Mouse (Mus musculus) heart, adult 18-20 months (tissue): ENCODE data around the gene Zeb2. TPM values are rescaled to one million over a fixed set of nuclear protein-coding genes. Genes with fewer than 3 reads are reported as not detected.

Source experiments
- DNase-seq, 2 experiments: peaks; one replicate each; pipeline ENCODE4 v3.0.0; 2021 to 2022; ENCODE audit warnings: mixed read lengths in 1 of 2
- total RNA-seq, 2 experiments: library from RNA; stranded (reverse); gene quantifications; 2 replicates each; pipeline ENCODE4 v1.2.3; 2021

Zeb2 gene
- total RNA-seq, 2 experiments from 2014 or later: 34.4 to 44.2 TPM

DNA sequence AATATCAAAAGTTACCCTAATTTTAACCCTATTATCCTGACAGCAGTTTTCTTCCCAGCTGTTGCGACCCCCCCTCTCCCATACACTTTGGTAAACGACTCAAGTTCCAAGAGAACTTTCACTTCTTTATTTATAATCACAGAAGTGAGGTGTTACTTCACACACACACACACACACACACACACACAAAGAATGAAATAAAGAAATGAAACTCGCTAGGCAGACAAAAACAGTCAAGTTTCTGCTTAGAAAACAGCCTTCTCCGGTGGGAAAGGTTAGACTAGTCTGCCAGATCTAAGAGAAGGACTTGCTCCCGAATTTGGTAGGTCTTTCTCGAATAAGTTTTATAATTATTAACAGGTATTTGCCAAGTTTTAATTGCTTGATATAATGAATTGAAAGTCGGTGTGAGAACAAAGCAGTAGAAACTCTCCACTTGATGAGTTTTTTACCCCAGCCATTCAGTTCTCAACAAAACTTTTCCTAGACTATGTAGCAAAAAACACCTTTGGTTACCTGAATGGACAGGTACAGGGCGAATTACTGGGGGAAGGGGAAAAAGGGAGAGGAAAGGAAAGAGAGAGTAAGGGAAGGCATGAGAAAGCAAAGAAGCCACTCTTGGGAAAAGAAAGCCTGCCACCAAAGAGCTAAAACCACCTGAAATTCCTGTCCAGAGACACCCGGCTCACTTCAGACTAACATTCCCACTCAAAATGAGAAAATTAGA, 5.0 kb downstream of the Zeb2 start:
- peak; percentile 54 to 65 for DNase-seq

DNA sequence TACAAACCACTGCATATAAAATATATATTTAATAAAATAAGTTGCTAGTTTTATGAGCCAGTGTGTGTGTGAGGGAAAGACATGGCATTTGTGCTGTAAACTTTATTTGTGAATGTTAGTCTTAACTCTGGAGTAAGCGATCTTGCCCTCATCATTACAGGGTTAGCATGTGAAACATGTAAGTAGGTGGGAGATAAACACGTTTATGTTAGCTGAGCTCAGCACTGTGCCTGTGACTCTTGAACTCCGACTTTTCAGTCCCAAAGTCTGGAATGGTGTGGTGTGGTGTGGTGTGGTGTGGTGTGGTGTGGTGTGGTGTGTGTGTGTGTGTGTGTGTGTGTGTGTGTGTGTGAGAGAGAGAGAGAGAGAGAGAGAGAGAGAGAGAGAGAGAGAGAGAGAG, 5.6 kb downstream of the Zeb2 start:
- peak; percentile 26 to 67 for DNase-seq

DNA sequence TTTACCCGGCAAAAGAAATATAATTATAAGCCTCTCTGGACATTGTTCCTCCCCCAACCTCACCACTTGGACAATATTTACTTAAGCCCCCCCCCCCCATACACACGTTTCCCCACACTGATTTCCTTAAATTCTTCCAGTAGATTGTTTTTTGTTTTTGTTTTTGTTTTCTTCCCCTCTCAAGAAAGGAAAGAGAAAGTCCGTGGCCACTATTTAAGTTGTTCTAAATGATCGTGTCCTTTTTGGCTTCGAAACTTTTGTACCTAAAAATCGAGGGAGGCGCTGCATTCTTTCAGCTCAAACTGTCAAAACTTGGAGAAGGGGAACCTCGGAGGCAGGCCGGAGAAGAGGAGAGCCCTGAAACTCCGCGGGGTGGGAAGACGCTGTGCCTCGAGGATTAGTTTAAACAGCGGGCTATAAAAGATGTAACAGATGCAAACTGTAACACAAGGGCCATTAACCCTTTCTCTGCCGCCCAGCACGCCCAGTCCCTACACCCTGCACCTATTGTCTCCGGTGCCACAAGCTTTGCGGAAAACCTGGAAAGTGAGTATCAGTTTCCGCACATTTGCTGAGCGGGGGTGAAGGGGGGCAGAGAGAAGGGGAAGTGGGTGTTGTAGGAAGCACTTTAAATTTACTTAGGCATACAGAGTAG, 6.3 kb downstream of the Zeb2 start:
- DNase-seq: peak; percentile 60 to 80

DNA sequence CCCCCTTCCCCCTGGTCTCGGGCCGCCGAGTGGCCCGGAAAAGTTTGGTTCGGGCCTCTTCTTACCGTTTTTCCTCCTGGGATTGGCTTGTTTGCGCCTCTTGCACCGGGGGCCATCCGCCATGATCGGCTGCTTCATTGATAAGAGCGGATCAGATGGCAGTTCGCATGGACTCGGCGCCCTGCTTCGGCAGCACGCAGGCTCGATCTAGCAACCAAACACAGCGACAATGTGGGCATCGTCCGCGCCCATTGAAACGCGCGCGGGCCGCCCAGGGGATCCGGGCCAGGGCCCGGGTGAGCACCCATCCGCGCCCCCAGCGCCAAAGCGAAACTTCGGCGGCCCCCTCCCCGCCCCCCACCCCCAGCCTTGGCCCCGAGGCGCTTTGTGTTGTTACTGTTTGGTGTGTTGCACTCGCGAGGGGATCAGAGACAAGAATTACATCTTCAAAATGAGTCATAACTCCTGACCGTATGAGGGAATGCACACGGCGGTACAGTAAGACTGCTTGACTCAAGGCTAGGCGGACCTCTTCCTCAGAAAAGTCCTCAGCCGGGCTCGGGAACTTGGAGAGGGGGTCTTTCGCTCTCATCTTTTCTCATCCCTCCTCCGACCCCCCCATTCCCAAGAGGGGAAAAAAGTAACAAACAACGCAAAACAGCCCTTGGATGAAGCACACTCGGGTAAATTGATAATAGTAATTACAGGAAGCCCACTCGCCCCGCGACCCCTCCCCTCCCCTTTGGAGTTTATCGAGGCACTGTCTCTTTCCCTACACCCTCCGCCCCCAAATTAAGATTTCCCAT, 7.0 kb downstream of the Zeb2 start:
- peak; percentile 74 to 86 for DNase-seq

DNA sequence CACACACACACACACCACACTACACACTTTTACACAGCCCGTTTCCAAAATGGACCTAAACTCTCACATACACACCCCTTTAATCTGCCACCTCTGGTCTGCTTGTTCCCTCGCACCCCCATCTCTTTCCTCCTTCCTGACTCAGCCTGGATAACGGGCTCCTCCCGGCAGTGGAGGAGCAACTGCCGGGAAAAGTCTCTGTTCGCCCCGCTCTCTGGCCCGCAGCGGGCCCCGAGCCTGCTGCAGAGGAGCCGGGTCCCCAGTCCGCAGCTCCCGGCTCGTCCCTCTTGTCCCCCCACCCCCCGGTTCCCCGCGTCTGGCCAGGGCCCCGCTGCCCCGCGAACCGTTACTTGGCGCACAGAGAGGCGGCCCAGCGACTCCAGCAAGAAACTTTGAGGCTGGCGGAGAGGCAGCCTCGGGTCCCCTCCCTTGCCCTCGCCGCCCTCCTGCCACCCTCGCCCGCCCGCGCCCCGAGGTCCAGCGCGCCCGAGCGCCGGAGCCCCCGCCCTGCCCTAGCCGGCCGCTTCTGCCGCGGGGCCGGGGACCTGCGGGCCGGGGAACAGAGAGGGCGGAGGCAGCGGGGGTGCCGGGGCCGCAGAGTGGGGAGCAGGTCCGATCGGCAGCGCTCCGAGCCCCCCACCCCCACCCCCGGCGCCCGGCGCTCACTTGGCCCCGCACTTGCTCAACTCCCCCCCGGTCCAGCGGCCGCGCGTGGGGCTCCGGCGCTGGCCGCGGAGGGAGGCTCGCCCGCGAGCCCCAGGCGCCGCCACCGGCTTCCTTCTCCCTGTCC, 7.8 kb downstream of the Zeb2 start:
- peak; percentile 46 to 76 for DNase-seq

DNA sequence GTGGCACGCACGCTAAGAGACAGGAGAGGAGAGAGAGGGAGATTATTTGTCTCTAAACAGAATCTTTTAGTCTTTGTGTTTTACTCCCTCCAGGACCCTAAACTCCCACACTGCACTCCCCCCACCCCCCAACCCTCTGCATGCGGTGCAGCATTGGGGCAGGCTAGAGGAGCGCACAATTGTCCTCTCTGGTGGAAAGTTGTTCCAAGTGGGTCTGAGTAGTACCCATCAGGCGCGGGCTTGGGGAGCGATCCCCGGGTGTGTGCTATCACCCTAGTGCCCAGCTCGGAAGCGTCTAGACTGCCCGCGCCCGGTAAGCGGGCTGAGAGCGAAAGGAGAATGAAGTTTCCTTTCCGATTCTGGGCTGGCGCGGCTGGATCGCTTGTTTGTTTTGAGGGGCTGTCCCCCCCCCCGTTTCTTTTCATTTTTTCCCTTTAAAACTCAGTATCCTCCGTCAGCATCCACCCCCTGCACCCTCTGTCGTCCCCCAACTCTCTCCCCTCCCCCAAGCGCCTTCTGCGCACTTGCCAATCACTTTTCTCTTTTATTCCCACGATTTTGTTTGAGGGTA, 8.6 kb downstream of the Zeb2 start:
- DNase-seq: peak; percentile 65 to 79

DNA sequence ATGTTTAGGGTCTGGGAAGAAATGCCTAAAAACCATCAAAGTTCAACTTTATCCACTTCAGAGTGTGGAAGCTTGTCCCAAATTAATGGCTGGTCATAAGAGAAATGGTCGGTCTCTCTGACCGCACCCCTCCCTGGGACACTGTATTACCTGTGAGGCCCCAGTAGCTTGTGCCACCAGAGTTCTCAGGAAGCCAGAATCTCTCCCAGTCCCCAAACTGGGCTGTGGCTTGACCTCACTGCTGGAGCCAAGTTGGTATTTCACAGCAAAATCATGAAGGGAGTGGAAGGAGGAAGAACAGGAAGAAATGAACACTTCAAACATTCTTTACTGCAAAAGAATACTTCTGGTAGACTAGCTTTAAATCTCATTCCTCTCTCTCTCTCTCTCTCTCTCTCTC, 9.6 kb downstream of the Zeb2 start:
- DNase-seq: peak; percentile 44 to 66

DNA sequence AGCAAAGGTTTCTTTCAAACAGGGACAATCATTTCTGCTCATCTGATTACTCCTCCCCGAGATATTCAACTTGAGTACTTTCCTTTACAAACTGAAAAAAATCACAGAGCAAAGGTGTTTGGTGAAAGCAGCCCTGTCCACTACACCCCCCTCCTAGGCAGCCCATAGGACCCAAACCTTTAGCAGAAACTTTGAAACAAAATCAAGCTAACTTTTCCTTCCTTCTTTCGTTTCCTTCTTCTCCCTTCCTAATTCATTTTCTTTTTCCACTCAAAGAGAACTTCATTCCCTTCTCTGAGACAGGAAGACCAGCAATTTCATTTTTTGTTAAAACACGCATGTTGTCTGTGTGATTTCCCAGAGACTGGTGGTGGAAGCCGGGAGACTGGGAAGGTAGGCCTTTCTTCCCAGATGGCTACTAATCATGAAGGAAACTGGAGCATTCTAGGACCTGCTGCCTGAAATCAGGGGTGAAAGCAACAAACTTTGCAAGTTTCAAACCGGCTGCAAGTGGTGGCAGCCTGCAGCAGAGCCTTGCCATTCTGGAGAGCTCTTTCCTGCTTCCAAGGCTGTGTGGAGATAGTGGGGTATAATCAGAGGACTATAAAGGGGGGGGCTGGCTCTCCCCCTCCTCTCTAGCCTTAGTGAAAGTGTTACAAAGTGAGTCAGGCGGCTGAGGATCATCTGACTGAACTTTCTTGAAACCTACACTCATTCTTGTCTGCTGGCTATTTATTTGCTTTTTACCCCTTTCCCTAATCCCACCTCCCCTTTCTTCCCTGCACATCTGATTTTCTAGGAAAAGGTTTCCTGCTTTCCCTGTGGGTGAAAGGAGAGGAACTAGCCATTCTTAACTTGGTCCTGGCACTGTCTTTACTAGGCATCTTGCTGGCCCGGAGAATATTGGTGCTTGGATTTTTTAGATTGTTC, 11.0 kb downstream of the Zeb2 start:
- peak in 1 of 2 experiments; percentile 65 for DNase-seq

DNA sequence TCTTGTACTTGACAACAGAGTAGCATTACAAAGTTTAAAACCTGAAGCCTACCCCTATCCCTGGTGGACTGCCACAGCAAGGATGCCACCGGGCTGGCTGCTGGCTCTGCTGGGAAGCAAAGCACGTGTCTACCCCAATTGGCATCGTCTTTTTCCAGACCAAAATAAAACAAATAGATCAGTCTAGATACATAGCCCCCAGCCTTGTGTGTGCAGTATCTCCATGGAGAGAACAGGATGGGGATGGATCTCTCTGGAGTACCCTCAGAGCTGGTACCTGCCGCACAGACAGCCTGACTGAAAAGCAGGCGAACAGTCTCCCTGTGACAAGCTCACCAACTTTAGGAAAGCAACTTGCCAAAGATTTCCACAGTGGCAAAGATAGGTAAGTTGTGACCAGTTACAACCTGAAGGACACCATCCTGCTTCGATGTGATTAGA, 11.9 kb downstream of the Zeb2 start:
- peak; percentile 21 to 59 for DNase-seq

DNA sequence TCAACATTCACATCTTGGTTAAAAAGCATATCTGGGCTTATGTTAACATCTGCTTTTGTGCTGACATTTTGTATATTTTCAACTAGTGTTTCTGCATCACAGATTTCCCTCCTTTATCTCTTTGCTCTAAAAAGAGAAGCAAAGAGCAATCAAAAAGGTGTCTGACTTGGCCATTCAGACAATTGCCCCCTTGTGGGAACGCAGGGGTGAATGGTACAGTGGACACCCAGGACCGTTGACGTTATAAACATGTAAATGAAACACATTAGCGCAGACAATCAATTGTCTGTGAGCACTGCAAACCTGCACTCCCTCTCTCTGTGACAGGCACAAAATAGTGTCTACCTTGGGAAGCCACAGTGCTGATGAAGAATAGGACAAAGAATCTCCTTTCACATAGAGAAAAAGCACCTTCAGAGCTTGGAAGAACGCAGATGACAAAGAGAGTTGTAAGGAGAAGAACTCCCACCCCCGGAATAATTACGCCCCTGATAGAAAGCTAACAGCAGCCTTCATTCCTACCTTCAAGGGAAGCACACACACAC, 12.6 kb downstream of the Zeb2 start:
- peak in 1 of 2 experiments; percentile 53 for DNase-seq

DNA sequence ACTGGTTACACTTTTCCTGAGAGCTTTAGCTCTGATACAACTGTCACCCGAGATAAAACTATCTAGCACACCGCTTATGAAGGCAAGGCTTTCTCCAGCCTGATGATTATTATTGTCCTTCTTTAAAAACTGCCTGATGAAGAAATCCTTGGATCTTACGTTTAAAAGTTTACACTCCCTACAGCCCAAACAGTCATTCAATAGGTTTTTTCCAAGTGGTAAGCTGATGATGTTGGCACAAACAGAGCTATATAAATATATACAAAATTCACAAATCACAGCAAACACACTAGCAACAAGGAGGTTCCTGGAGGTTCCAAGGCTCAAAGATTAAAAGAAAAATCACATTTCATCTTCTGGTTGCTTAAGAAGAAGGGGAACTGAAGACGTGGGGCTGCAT, 13.1 kb downstream of the Zeb2 start:
- DNase-seq: no peak

DNA sequence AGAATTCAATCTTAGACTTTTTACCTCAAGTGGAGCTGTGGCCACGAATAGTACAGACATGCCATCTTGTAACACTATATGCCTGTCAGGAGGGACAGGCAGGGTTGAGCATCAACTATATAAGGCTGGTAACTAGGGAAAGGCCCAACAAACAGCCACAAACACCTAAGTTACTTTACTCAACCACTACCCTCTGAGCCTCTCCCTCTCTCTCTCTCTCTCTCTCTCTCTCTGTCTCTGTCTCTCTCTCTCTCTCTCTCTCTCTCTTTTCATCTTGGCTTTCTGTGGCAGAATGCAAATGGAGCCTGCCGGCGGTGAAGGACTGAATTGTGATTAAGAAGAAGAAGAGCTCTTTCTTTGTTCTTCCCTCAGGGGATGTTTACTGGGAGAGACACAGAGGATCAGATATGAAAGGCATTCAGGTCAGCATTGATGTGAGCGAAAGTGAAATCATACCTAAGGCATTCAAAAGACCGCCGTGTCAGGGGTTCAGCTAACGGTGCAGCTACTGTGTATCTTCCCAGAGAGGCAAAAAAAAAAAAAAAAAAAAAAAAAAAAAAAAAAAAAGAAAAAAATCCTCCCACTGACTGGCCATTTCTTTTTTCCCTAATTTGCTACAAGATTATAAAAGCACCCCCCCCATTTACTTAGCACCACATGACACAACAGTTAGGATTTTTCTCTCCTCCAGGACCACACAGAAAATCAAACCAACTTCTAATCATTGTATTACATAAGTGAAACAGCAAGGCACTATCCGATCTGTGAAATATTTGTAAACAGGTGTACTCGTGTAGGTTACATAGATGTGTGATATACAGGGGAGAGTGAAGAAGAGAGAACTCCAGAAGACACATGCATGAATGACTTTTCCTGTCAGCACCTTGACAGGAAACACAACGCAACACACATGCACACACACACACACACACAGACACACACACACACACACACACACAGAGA, 13.9 kb downstream of the Zeb2 start:
- DNase-seq: peak in 1 of 2 experiments; percentile 61

DNA sequence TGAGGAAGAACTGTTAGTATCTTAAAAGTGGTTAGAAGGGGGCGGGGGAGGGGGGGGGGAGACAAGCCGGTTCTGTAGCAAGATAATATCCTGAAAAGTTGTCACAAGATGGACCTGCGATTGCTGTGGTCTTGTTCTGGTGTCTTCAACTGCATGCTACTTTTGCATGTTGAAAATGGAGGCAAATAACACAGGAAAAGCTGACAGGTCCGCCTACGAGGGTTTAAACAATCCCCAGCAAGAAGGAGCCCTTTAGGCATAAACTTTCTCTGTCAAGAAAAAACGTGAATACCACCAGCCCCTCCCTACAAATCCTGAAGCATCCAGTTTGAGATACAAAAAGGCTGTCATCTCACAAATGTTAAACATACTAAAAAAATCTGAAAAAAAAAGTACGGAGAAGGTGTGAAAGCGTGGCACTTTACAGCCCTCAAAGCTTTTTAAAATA, 15.0 kb downstream of the Zeb2 start:
- no peak for DNase-seq

DNA sequence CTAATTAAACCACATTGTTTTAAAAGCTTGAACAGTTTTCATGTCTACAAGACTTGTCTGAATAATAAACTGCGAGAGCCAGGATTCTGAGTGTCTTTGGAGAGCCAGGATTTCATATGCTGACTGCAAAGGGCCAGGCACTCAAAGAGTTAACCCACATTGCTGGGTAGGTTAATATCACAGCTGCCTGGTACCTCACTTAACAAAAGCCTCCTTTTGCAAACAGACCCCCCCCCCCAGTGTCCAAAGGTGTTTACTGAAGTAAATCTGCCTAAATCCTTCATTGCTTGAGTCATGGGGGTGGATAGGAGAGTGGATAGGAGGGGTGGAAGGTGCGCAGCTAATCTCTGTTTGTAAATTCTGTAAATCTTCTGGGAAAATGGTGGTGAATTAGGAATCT, 15.6 kb downstream of the Zeb2 start:
- no peak for DNase-seq

DNA sequence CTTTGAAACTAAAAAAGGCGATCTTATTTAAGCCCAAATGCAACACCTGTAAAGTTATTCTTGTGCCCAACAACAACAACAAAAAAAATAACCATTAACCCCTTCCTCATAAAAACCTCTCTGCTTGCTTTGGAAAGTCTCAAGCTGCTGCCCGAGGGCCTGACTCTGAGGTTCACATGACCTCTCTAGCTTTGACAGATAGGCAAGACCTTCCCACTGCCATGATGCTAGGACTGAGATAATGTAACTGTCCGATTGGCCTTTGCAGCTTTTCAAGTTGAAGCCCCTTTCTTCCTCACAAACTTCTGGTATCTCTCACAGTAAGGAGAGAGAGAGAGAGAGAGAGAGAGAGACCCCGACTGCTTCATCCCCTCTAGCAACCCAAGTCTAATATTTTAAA, 16.2 kb downstream of the Zeb2 start:
- no peak for DNase-seq

DNA sequence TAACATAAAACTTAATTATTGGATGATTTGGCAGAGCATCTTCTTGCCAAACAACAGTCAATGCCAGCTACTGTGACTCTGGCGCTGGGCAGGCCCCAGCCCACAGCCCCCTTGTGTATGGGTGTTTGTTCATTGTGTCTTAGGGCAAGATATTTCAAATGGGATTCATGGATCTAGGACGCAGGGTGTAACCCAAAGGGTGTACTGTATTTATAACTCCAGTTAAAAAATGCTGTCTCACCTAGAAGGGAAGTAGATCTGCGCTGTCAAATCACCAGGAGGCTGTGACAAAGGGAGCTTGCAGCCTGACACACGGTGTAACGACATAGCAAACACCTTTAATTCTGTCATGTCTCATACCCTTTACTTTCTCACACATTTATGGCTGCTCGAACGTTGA, 16.6 kb downstream of the Zeb2 start:
- DNase-seq: no peak

DNA sequence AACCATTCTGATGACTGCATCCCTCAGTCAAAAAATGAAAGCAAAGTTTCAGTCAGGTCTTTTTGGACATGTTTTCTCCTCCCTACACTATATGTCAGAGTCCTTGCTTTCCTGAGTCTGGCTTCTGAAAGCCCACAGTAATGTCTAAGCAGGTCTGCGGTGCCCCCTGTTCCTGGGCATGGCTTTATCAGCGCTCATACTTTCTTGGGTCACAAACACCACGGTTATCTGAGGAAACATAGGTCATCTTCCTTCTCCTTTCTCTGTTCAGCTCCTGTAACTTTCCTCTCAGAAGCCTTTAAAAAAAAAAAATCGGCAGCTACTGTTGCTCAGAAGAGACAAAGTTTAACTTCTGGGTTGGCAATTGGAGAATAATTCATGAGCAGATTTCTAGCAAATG, 17.2 kb downstream of the Zeb2 start:
- DNase-seq: no peak

DNA sequence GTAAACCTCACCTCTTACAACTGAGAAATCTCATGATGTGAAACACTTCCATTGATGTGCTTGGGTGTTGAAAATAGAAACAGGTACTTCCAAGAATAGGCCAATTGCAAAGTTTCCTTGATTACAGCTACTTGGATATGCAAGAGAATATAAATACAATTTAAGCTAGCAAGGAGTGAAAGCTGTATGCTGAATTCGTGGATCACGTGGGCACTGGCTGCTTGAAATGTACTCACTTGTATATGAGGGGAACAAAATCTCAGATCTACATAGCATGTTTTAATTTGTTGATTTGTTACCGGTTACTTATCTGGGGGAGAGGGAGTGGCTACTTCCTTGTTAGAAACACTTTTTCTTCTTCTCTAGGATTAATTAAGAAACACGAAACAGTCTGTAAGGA, 18.1 kb downstream of the Zeb2 start:
- no peak for DNase-seq

DNA sequence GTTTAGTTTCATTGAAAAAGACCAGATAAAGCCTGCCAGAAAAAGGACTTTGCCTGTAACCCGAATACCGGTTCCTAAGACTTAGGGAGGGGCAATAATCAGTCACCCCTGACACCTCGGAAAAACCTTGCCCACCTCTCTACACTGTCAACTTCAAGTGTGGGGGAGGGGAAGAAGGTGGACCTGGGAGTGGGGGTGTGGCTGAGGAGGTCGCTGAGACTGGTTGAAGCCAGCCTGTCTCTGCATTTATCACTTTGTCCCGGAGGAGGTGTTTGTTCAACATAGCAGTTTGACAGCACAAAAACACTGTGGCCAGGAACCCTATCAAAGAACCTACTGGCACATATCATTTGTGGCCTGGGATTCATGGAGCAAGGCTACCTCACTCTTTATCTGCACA, 19.2 kb downstream of the Zeb2 start:
- DNase-seq: peak in 1 of 2 experiments; percentile 60
